In the genomic region with DNA sequence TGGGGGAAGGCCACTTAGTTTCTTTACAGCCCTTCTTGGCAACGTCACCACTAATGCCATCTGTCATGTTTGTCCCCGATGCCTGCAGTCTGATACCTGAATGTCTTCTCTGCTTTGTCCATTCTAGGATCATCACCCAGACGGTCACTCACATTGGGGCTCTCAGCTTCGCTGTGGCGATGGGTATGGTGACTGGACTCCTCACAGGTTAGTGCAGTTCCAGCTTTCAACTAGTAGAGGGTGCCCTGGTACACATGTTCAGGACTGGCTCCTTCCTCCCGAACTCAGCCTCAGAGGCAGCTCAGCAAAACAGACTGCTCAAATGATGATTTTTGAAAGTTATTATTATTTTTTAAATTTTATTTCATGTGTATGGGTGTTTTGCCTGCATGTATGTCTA, we compare ENCODE assay signal across 9 mouse cellular contexts. TPM values are rescaled to one million over a fixed set of nuclear protein-coding genes. Genes with fewer than 3 reads are reported as not detected.
A peak's percentile ranks its signal among the peaks of the same experiment; 100 is the strongest.
DNase-seq lines count a peak whose midpoint lies in the region; ATAC-seq and TF ChIP-seq lines count a peak whose summit lies in the region.
"Had no signal": no experiment of that assay in that cellular context is flagged by ENCODE, and none has a peak within 500 bp of the region (broad histone marks: within the 10 kb centered on the region; RNA-seq: fewer than 3 reads in every experiment).

No protein-coding gene starts in this region.

- H3K4me2 ChIP-seq in stomach, postnatal 0 days (replicated peaks; ENCODE audit: low read depth): no peak overlapping the region

- H3K36me3 ChIP-seq in stomach, postnatal 0 days (ENCODE audit: control insufficient read depth, insufficient read depth, low read length): peaks cover 5% of the 10 kb centered on the region

- TF ChIP-seq CTCF in stomach, postnatal 0 days (IDR thresholded peaks at IDR 0.05; ENCODE audit: low read depth): no peak; the same call in 1 of the 2 replicates

- no peak overlapping the region for H3K27ac ChIP-seq in stomach, postnatal 0 days (replicated peaks)
- H3K27ac ChIP-seq: macrophage had no signal

- no peaks in the 10 kb centered on the region for H3K4me1 ChIP-seq in stomach, postnatal 0 days (replicated peaks; ENCODE audit: control insufficient read depth, insufficient read depth)

- DNase-seq in cerebellum, adult 11 months: peak; percentile 65
- DNase-seq in urinary bladder, postnatal 14 days (ENCODE audit: low spot score): peak; percentile 61
- DNase-seq in urinary bladder, postnatal 10 days (ENCODE audit: low spot score): no peak
- DNase-seq in heart, postnatal 36 days: peak; percentile 57 to 69
- DNase-seq in lung, postnatal 10 days: peak; percentile 76
- DNase-seq in stomach, postnatal 0 days (ENCODE audit: low spot score): no peak

- no peak for TF ChIP-seq EP300 in stomach, postnatal 0 days (optimal IDR thresholded peaks at IDR 0.05)

- no peak overlapping the region for H3K9ac ChIP-seq in stomach, postnatal 0 days (ENCODE audit: low read length)

- no peaks in the 10 kb centered on the region for H3K27me3 ChIP-seq in stomach, postnatal 0 days (ENCODE audit: control insufficient read depth, insufficient read depth, low read length)

- 78% methylated on average over 6 of the region's 6 CpGs for WGBS in stomach, postnatal 0 days

- no peak overlapping the region for H3K4me3 ChIP-seq in stomach, postnatal 0 days (ENCODE audit: low read depth, low read length)

- intact Hi-C loops in heart, postnatal 36 days (cut with DNase I): loop anchor here (5.0 kb wide), 1 partner anchor 65 kb away; no protein-coding TSS in a partner anchor

- H3K9me3 ChIP-seq in stomach, postnatal 0 days (ENCODE audit: control insufficient read depth, low read length): no peaks in the 10 kb centered on the region

- no peak; the same call in 1 of the 2 replicates for ATAC-seq in cerebellum, adult (ENCODE audit: insufficient number of reproducible peaks, low FRiP score, low TSS enrichment)
- ATAC-seq in CD4-positive, CD25-positive, alpha-beta regulatory T cell, adult 4 months: no peak
- no peak for ATAC-seq in stomach, postnatal 0 days (ENCODE audit: low FRiP score, low TSS enrichment)

RNA-seq across cellular contexts. Expression of gene Tmem50a, which starts 22.7 kb away (rescaled TPM):
- total RNA-seq in heart, postnatal 36 days (2021): 10 to 100 TPM; 65.8 to 71.3 TPM
- 100 to 1,000 TPM; 529 to 546 TPM for polyA plus RNA-seq in CD4-positive, CD25-positive, alpha-beta regulatory T cell, adult 4 months (2017; shearing (Covaris generic))
- polyA plus RNA-seq in stomach, postnatal 0 days (2015; fragmentation: Nextera tagmentation; extraction: Ambion mirVana): 187 and 193 TPM in 2 replicates

RNA-seq across cellular contexts. Expression of gene Rhd, which starts 27.8 kb away (rescaled TPM):
- 1 to 10 TPM; 2.8 to 3.0 TPM for total RNA-seq in heart, postnatal 36 days (2021)
- polyA plus RNA-seq in CD4-positive, CD25-positive, alpha-beta regulatory T cell, adult 4 months (2017; shearing (Covaris generic)): under 1 TPM in 1 of 2 experiments, not detected in 1; 0.75 TPM
- polyA plus RNA-seq in stomach, postnatal 0 days (2015; fragmentation: Nextera tagmentation; extraction: Ambion mirVana): 0.47 TPM in 2 replicates
- polyA plus RNA-seq: macrophage had no signal

RNA-seq across cellular contexts. Expression of gene Rsrp1, which starts 31.3 kb away (rescaled TPM):
- total RNA-seq in heart, postnatal 36 days (2021): 100 to 1,000 TPM; 129 to 206 TPM
- polyA plus RNA-seq in CD4-positive, CD25-positive, alpha-beta regulatory T cell, adult 4 months (2017; shearing (Covaris generic)): 100 to 1,000 TPM; 223 to 361 TPM
- 278 and 283 TPM in 2 replicates for polyA plus RNA-seq in stomach, postnatal 0 days (2015; fragmentation: Nextera tagmentation; extraction: Ambion mirVana)

RNA-seq across cellular contexts. Expression of gene Syf2, which starts 38.6 kb away (rescaled TPM):
- 10 to 100 TPM; 56.1 to 65.6 TPM for total RNA-seq in heart, postnatal 36 days (2021)
- polyA plus RNA-seq in CD4-positive, CD25-positive, alpha-beta regulatory T cell, adult 4 months (2017; shearing (Covaris generic)): 100 to 1,000 TPM; 215 to 219 TPM
- 74.1 and 77.9 TPM in 2 replicates for polyA plus RNA-seq in stomach, postnatal 0 days (2015; fragmentation: Nextera tagmentation; extraction: Ambion mirVana)

RNA-seq across cellular contexts. Expression of gene Maco1, which starts 39.0 kb away (rescaled TPM):
- 10 to 100 TPM; 23.9 to 24.7 TPM for total RNA-seq in heart, postnatal 36 days (2021)
- polyA plus RNA-seq in CD4-positive, CD25-positive, alpha-beta regulatory T cell, adult 4 months (2017; shearing (Covaris generic)): 1 to 10 TPM; 4.2 to 7.1 TPM
- polyA plus RNA-seq in stomach, postnatal 0 days (2015; fragmentation: Nextera tagmentation; extraction: Ambion mirVana): 20.8 and 24.1 TPM in 2 replicates

Comparison
In these comparisons a context has a peak if more than half of its experiments do, and no peak if none do; other contexts are left out.
1. DNase-seq: peak in cerebellum, adult 11 months (single experiment), urinary bladder, postnatal 14 days (single experiment), heart, postnatal 36 days (2 of 2) and lung, postnatal 10 days (single experiment); none in urinary bladder, postnatal 10 days (single experiment) and stomach, postnatal 0 days (single experiment).